Mouse (Mus musculus) embryonic facial prominence, embryonic 10.5 days (tissue): Measurements from ENCODE around the gene Tmem163. TPM values are rescaled to one million over a fixed set of nuclear protein-coding genes. Genes with fewer than 3 reads are reported as not detected.

Experiments used
- DNase-seq: peaks from one replicate; pipeline ENCODE4 v3.0.0-alpha.2; 2017; ENCODE audit warnings: low spot score
- H3K27ac ChIP-seq: fragments of 300-500 bp; sonication (generic); replicated peaks from 2 replicates; pipeline ENCODE4 v1.5.1; 2016; ENCODE audit warnings: mild to moderate bottlenecking
- H3K27me3 ChIP-seq: fragments of 300-500 bp; sonication (generic); replicated peaks from 2 replicates; pipeline ENCODE4 v1.6.1; 2016; ENCODE audit warnings: low read depth, mild to moderate bottlenecking; ENCODE audit not compliant: poor library complexity, severe bottlenecking
- H3K36me3 ChIP-seq: fragments of 300-500 bp; sonication (generic); replicated peaks from 2 replicates; pipeline ENCODE4 v1.6.1; 2016; ENCODE audit warnings: mild to moderate bottlenecking, moderate library complexity
- H3K4me1 ChIP-seq: fragments of 300-500 bp; sonication (generic); 2 replicates; pipeline ENCODE4 v1.6.1; 2016
- H3K4me3 ChIP-seq: fragments of 300-500 bp; sonication (generic); 2 replicates; pipeline ENCODE4 v1.5.1; 2016; ENCODE audit warnings: mild to moderate bottlenecking, moderate library complexity
- H3K9me3 ChIP-seq: fragments of 300-500 bp; sonication (generic); 2 replicates; pipeline ENCODE4 v1.6.1; 2016; ENCODE audit warnings: mild to moderate bottlenecking
- WGBS: fragments of 180-500 bp; shearing (Covaris S2); methylation state at CpG from one replicate; pipeline ENCODE4 v1.1.7; 2016; 5-methylcytosine and 5-hydroxymethylcytosine counted together
- polyA plus RNA-seq: library from polyadenylated mRNA; unstranded; fragments of >200 nt; fragmentation: Nextera tagmentation; extraction: Ambion mirVana; gene quantifications from 2 replicates; pipeline ENCODE4 v1.2.1, GENCODE M21; 2016

Tmem163 gene
- polyA plus RNA-seq, 1 experiment from 2014 or later = 4.2 TPM

DNA sequence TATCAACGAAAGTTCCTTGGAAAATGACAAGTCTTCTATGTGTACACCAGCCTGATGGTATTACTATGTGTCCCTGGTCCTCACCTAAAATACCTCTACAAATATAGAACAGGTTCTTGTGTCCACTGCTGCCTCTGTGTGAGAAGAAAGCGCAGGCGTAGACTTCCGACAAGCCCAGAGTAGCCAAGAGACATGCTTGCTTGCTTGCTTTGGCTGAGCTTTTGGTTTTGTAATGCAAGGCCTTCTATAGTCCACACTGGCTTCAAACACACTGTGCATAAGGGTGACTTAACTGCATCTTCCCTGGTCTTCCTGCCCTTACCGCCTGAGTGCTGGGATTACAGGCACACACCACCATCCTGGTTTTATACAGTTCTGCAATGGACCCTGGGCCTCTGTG lies 212.1 kb downstream of the Tmem163 start:
- Histone ChIP-seq H3K4me3 (no peak overlapping the region), H3K36me3 (peaks cover 12% of the 10 kb centered on the region; the same call in 1 of the 2 replicates), H3K27ac (no peak overlapping the region), H3K9me3 (no peaks in the 10 kb centered on the region), H3K4me1 (no peaks in the 10 kb centered on the region), H3K27me3 (no peaks in the 10 kb centered on the region)
- DNase-seq = no peak
- WGBS = 96% methylated on average over 5 of the region's 5 CpGs

DNA sequence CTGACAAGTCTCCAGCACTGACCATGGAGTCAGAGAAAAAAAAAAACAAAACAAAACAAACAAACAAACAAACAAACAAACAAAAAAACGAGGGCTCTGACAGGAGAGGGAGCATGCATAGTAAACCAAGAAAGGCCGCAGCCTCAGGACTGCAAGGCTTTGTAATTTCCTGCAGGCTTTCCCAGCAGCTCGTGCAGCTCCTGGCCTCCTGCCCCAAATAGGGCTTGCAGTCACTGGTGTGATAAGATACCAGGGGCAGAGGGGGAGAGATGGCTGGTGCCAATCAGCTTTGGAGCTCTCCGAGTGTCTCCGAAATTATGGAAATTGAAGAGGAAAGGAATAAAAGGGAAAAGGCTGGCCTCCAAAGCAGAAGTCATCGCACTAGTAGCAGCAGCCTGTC lies 214.1 kb downstream of the Tmem163 start:
- WGBS = 68% methylated on average over 6 of the region's 6 CpGs
- Histone ChIP-seq H3K4me3 (no peak overlapping the region), H3K27me3 (no peaks in the 10 kb centered on the region), H3K9me3 (no peaks in the 10 kb centered on the region), H3K36me3 (no peaks in the 10 kb centered on the region; the same call in none of the 2 replicates), H3K27ac (no peak overlapping the region), H3K4me1 (peaks cover under 1% of the 10 kb centered on the region; the same call in 1 of the 2 replicates)
- no peak for DNase-seq

- no peak overlapping the region for H3K27ac ChIP-seq
- no peaks in the 10 kb centered on the region for H3K9me3 ChIP-seq
- DNase-seq = no peak
- peaks cover 3% of the 10 kb centered on the region; the same call in 1 of the 2 replicates for H3K4me1 ChIP-seq
- H3K4me3 ChIP-seq = no peak overlapping the region
- WGBS = 90% methylated on average over 6 of the region's 6 CpGs
- H3K27me3 ChIP-seq = no peaks in the 10 kb centered on the region
- peaks cover 4% of the 10 kb centered on the region for H3K36me3 ChIP-seq
Measured at GRCm38 (mm10) chr1:127464041-127464440, 215.3 kb downstream of the Tmem163 start.

DNA sequence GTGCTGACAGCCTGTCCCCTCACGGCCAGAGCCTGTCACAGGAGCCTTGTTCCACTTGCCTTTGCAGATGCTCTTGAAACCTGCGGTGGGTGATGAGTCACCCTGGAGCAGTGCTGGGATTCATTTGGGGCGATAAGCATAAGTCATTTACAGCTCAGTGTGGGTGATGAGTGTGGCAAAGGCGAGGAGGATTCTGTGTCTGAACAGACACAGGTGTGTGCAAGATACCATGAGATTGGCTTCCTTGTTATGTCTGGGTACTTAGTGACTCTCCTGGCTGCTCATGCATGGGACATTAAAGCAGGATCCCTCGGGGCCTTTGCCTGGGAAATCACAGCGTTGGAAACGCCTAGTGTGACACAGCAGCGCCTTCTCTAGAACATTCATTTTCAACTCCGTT lies 218.3 kb downstream of the Tmem163 start:
- Histone ChIP-seq H3K27me3 (no peaks in the 10 kb centered on the region), H3K27ac (no peak overlapping the region), H3K36me3 (peaks cover 4% of the 10 kb centered on the region), H3K9me3 (no peaks in the 10 kb centered on the region), H3K4me3 (no peak overlapping the region), H3K4me1 (peaks cover 13% of the 10 kb centered on the region)
- WGBS = 88% methylated on average over 9 of the region's 9 CpGs
- DNase-seq = no peak

GRCm38 (mm10) chr1:127459576-127459975 lies 219.8 kb downstream of the Tmem163 start:
- H3K4me1 ChIP-seq = peaks cover 13% of the 10 kb centered on the region
- H3K4me3 ChIP-seq = no peak overlapping the region
- DNase-seq = no peak
- H3K9me3 ChIP-seq = no peaks in the 10 kb centered on the region
- no peak overlapping the region; the same call in 1 of the 2 replicates for H3K27ac ChIP-seq
- peaks cover 4% of the 10 kb centered on the region for H3K36me3 ChIP-seq
- WGBS = 66% methylated on average over 7 of the region's 7 CpGs
- H3K27me3 ChIP-seq = no peaks in the 10 kb centered on the region

DNA sequence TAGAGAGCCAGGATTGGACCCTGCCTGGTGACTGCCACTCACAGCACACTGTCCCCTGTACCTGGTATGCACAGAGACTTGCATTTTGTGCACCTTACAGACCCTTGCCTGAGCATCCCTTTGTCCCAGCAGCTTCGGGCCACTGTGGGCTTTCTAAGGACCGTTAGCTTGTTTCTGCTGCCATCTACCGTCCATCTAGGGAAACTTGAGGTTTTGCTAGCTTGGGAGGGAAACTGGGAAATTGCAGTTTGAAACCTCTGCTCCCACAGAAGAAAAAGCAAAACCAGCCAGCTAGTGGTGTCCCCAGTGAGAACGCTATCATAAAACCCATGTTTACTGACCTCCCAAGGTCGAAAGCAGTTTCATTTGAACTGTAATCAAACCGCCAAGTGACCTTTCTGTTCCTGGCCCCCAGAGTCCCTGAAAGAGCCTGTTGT lies 220.3 kb downstream of the Tmem163 start:
- Histone ChIP-seq H3K36me3 (peaks cover 4% of the 10 kb centered on the region), H3K27me3 (no peaks in the 10 kb centered on the region), H3K27ac (peak overlapping the region; percentile 77), H3K4me1 (peaks cover 13% of the 10 kb centered on the region), H3K9me3 (no peaks in the 10 kb centered on the region), H3K4me3 (no peak overlapping the region)
- WGBS = 10% methylated on average over 6 of the region's 6 CpGs
- peak; percentile 75 for DNase-seq

DNA sequence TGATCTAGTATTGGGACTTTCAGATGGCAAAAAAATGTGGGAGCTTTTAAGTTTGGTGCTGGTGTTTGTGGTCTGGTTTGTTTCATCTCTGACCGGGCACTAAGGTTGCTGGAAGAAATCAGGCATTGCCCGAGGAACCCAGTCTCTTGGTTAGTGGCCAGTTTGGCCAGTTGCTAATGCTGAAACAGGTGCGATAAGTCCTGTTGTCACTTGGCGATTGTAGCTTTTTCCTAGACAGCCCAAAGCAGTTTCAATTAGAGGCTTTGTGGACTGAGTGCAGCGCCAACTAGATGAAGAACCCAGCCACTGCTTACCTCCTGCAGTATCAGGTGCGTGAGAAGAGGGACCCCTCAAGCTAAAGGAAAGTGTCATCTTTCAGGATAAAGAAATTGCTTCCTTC lies 226.0 kb downstream of the Tmem163 start:
- Histone ChIP-seq H3K4me1 (peaks cover 3% of the 10 kb centered on the region), H3K27ac (no peak overlapping the region), H3K9me3 (0 out of 2 replicates have a peak, but pooled peaks cover 3% of the 10 kb centered on the region), H3K36me3 (peaks cover 22% of the 10 kb centered on the region), H3K4me3 (no peak overlapping the region), H3K27me3 (no peaks in the 10 kb centered on the region)
- 91% methylated on average over 6 of the region's 6 CpGs for WGBS
- no peak for DNase-seq

DNA sequence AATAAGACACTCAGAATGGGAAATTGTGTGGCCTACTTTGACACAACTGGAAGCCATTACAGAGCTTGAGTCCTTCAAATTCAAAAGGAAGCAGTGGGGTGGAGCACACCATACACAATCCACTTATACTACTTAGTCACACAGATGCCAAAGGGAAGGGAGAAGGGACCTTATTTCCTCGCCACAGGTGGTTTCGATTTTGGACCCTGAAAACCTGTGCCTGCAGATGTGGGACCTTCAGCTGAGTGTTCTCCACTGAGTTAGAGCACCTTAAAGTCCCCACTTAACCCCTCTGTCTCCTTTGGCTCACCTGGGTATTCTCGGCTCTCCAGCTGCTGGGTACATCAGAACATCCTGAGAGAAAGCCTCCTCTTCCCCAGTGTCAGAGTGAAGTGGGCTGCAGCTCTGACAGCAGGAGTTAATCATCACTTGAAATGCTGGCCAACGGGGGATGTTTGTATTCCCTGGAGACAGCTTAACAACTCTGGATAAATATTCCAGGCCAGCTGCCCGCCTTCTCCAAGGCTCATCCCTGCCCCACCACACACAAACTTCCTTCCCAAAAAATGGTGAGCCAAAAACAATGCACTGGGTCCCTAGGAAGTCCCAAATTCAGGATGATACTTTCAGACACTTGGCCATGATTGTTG lies 234.4 kb downstream of the Tmem163 start:
- Histone ChIP-seq H3K36me3 (peaks cover 28% of the 10 kb centered on the region), H3K27ac (peak overlapping the region; percentile 78), H3K9me3 (0 out of 2 replicates have a peak, but pooled peaks cover 3% of the 10 kb centered on the region), H3K4me3 (no peak overlapping the region), H3K4me1 (peaks cover 54% of the 10 kb centered on the region), H3K27me3 (no peaks in the 10 kb centered on the region)
- WGBS = 39% methylated on average over 5 of the region's 5 CpGs
- DNase-seq = peak; percentile 58

DNA sequence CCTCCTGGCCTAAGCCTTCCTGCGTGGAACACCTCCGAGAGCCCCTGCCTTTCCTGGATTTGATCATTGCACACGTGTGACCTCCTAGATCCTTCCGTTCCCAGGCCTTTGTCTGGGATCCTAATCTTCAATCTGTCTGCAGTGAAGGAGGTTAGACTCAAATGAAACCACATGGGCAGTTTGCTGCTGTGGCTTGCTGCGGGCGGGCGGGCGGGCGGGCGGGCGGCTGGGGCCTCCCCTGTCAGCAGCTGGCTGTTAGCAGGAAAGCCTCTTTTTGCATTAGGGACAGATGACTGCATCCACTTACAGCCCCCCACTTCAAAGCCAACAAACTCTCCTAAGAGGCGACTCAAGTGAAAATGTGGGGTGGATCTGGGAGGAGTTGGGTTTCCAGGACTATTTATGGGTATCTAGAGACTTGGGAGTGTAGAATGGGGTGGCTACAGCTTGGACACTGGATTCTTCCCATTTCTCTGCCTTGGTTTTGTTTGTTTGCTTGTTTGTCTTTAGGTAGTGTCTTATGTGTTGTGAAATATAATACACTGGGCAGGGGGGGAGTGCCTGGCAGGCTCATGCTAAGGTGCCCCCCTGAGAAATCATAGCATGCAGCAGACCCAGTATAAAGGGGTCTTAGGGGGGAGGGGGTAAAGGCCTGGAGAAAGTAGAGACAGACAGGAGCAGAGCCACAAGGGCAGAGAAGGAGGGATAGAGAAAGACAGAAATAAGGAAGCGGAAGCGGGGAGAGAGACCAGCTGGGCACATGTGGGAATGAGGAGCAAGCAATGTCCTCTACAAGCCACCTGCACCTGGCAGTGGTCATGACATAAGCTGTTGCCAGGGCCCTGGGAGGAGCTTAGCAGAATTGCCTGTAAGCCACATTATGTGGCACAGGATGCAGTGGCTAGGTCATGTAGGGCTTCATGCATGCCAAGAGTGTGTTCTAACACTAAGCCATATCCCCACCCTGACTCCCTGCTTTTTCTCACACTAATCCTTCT lies 236.2 kb downstream of the Tmem163 start:
- Histone ChIP-seq H3K36me3 (peaks cover 18% of the 10 kb centered on the region), H3K4me1 (peaks cover 62% of the 10 kb centered on the region), H3K27ac (peak overlapping the region; percentile 78), H3K9me3 (no peaks in the 10 kb centered on the region), H3K27me3 (no peaks in the 10 kb centered on the region), H3K4me3 (no peak overlapping the region)
- peak; percentile 81 for DNase-seq
- 19% methylated on average over 14 of the region's 14 CpGs for WGBS

GRCm38 (mm10) chr1:127441736-127442135 lies 237.6 kb downstream of the Tmem163 start:
- Histone ChIP-seq H3K4me1 (peaks cover 62% of the 10 kb centered on the region), H3K27me3 (no peaks in the 10 kb centered on the region), H3K9me3 (no peaks in the 10 kb centered on the region), H3K27ac (peak overlapping the region; percentile 78), H3K4me3 (no peak overlapping the region), H3K36me3 (peaks cover 6% of the 10 kb centered on the region)
- no peak for DNase-seq
- WGBS = 67% methylated on average over 3 of the region's 3 CpGs

DNA sequence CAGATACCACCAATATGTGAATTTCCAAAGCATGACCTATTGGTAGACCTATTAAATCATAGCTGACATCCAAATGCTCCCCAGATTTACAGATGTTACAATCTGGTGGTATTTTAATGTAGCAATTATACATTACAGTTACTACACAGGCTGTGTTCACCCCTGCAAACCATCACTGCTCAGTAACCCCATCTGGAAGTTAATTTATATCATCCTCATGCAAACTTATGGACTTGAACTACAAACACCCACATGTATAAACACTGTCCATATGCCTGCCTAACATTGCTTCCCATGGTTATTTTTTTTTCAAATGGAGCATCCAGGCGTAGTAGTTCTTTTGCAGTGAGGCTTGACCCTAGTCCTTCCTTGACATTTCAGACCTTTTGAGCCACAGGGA lies 238.3 kb downstream of the Tmem163 start:
- H3K4me3 ChIP-seq = no peak overlapping the region
- H3K27ac ChIP-seq = no peak overlapping the region
- H3K9me3 ChIP-seq = no peaks in the 10 kb centered on the region
- H3K36me3 ChIP-seq = no peaks in the 10 kb centered on the region
- no peaks in the 10 kb centered on the region for H3K27me3 ChIP-seq
- H3K4me1 ChIP-seq = peaks cover 62% of the 10 kb centered on the region
- WGBS = 75% methylated on average over 1 of the region's 1 CpGs
- DNase-seq = no peak

DNA sequence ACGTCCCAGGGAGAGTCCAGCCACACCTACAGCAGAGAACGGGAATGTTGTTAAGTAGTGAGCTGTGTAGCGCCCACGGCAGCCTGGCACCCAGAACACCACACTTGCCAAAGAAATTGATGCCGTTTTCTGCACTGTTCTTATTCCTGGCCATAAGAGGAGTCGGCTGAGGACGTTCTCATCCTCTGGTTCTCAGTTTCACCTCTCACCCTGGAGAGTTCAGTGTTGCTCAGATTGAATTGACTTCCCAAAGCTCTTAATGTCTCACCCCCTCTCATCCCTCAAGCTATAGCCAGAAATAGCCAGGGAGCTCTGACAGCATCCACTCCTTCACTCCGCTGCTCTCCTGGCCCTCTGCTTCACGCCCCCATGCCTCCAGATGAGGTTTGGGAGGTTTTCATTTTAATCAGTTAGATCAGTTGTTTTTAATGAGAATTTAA lies 239.9 kb downstream of the Tmem163 start:
- H3K9me3 ChIP-seq = no peaks in the 10 kb centered on the region
- WGBS = 86% methylated on average over 9 of the region's 9 CpGs
- H3K27me3 ChIP-seq = no peaks in the 10 kb centered on the region
- no peak overlapping the region for H3K4me3 ChIP-seq
- no peaks in the 10 kb centered on the region for H3K36me3 ChIP-seq
- no peak for DNase-seq
- no peak overlapping the region for H3K27ac ChIP-seq
- H3K4me1 ChIP-seq = peaks cover 53% of the 10 kb centered on the region
